Mouse (Mus musculus): ENCODE measurements around the gene Rbm17. TPM values are rescaled to one million over a fixed set of nuclear protein-coding genes. Genes with fewer than 3 reads are reported as not detected.
A peak's percentile ranks its signal among the peaks of the same experiment; 100 is the strongest.
"Not testable (repeated sequence)": the region's sequence is repeated elsewhere in the genome, so short reads cannot be mapped to it uniquely, and the experiment has no call there.

Rbm17 gene
- polyA plus RNA-seq, 1 experiment from 2014 or later = 83.5 TPM

GRCm38 (mm10) chr2:11543158-11543557 lies 60.8 kb downstream of the Rbm17 start:
- 71% methylated on average over 7 of the region's 7 CpGs for WGBS
- ATAC-seq (ENCODE audit: extremely low read depth, insufficient number of reproducible peaks, low FRiP score, low TSS enrichment) = no peak
- Histone ChIP-seq H3K9ac (no peak overlapping the region), H3K4me2 (no peak overlapping the region), H3K4me1 (peaks cover 11% of the 10 kb centered on the region), H3K27ac (replicated peaks) (no peak overlapping the region), H3K4me3 (no peak overlapping the region), H3K36me3 (no peaks in the 10 kb centered on the region), H3K27me3 (replicated peaks) (no peaks in the 10 kb centered on the region), H3K9me3 (no peaks in the 10 kb centered on the region)

GRCm38 (mm10) chr2:11542640-11543039 lies 61.3 kb downstream of the Rbm17 start:
- Histone ChIP-seq H3K36me3 (no peaks in the 10 kb centered on the region), H3K27me3 (replicated peaks) (no peaks in the 10 kb centered on the region), H3K9me3 (no peaks in the 10 kb centered on the region), H3K4me2 (no peak overlapping the region), H3K4me3 (no peak overlapping the region), H3K9ac (no peak overlapping the region), H3K4me1 (peaks cover 11% of the 10 kb centered on the region), H3K27ac (replicated peaks) (no peak overlapping the region)
- ATAC-seq (ENCODE audit: extremely low read depth, insufficient number of reproducible peaks, low FRiP score, low TSS enrichment) = no peak
- WGBS = 79% methylated on average over 1 of the region's 1 CpGs

- Histone ChIP-seq H3K4me3 (no peak overlapping the region), H3K4me2 (no peak overlapping the region), H3K36me3 (no peaks in the 10 kb centered on the region), H3K9ac (no peak overlapping the region), H3K9me3 (no peaks in the 10 kb centered on the region), H3K27ac (replicated peaks) (no peak overlapping the region), H3K27me3 (replicated peaks) (no peaks in the 10 kb centered on the region), H3K4me1 (peaks cover 11% of the 10 kb centered on the region)
- ATAC-seq (ENCODE audit: extremely low read depth, insufficient number of reproducible peaks, low FRiP score, low TSS enrichment) = no peak
- WGBS = 95% methylated on average over 1 of the region's 1 CpGs
Observed at GRCm38 (mm10) chr2:11542121-11542520, 61.8 kb downstream of the Rbm17 start.

GRCm38 (mm10) chr2:11541528-11541927 lies 62.4 kb downstream of the Rbm17 start:
- 7% methylated on average over 1 of the region's 1 CpGs for WGBS
- H3K9ac ChIP-seq; H3K4me3 ChIP-seq; H3K27ac ChIP-seq (replicated peaks); H3K27me3 ChIP-seq (replicated peaks); H3K9me3 ChIP-seq; H3K4me2 ChIP-seq; H3K36me3 ChIP-seq; ATAC-seq (ENCODE audit: extremely low read depth, insufficient number of reproducible peaks, low FRiP score, low TSS enrichment): not testable (repeated sequence)
- H3K4me1 ChIP-seq = peaks cover 11% of the 10 kb centered on the region

- WGBS = 63% methylated on average over 8 of the region's 8 CpGs
- no peaks in the 10 kb centered on the region for H3K9me3 ChIP-seq
- H3K4me2 ChIP-seq = peak overlapping the region; percentile 89
- no peak overlapping the region for H3K27ac ChIP-seq (replicated peaks)
- peaks cover 8% of the 10 kb centered on the region for H3K4me1 ChIP-seq
- peak overlapping the region; percentile 56 for H3K4me3 ChIP-seq
- no peak for ATAC-seq (ENCODE audit: extremely low read depth, insufficient number of reproducible peaks, low FRiP score, low TSS enrichment)
- H3K27me3 ChIP-seq (replicated peaks) = no peaks in the 10 kb centered on the region
- no peak overlapping the region for H3K9ac ChIP-seq
- H3K36me3 ChIP-seq = no peaks in the 10 kb centered on the region
Observed at GRCm38 (mm10) chr2:11535966-11536365, 68.0 kb downstream of the Rbm17 start.

Other genes starting within 250 kb of the Rbm17 start
- 12.8 and 14.8 TPM in 2 replicates for gene Pfkfb3, start 50.1 kb downstream of the Rbm17 start, polyA plus RNA-seq (2015; fragmentation: Nextera tagmentation; extraction: Ambion mirVana)
- not detected in 2 replicates for gene Gm17490, start 22.1 kb upstream of the Rbm17 start, polyA plus RNA-seq (2015; fragmentation: Nextera tagmentation; extraction: Ambion mirVana)
- 0.29 TPM in 1 of 2 replicates, not detected in the other for gene Il2ra, start 38.7 kb upstream of the Rbm17 start, polyA plus RNA-seq (2015; fragmentation: Nextera tagmentation; extraction: Ambion mirVana)
- gene Il15ra, start 101.1 kb upstream of the Rbm17 start, polyA plus RNA-seq (2015; fragmentation: Nextera tagmentation; extraction: Ambion mirVana) = 6.6 and 7.4 TPM in 2 replicates
- gene Fbh1, start 173.4 kb upstream of the Rbm17 start, polyA plus RNA-seq (2015; fragmentation: Nextera tagmentation; extraction: Ambion mirVana) = 95.1 and 98.9 TPM in 2 replicates
- gene Ankrd16, start 173.7 kb upstream of the Rbm17 start, polyA plus RNA-seq (2015; fragmentation: Nextera tagmentation; extraction: Ambion mirVana) = 31.2 and 31.3 TPM in 2 replicates

Data from heart, embryonic 13.5 days (tissue).